Mouse (Mus musculus) liver, embryonic 14.5 days (tissue): ENCODE measurements around the gene Coro1c. TPM values are rescaled to one million over a fixed set of nuclear protein-coding genes. Genes with fewer than 3 reads are reported as not detected.

Experiments used
- ATAC-seq: fragments of 200-750 bp; cut with Nextera tagmentation; 2 replicates; pipeline ENCODE4 v1.8.0; 2017; ENCODE audit warnings: moderate number of reproducible peaks, mild to moderate bottlenecking, moderate library complexity; ENCODE audit not compliant: insufficient read depth
- DNase-seq, 3 experiments: peaks; one replicate each; pipeline ENCODE4 v3.0.0-alpha.2; 2012 to 2013; ENCODE audit warnings: low read depth in 3 of 3, low spot score in 3 of 3
- H3K27ac ChIP-seq: fragments of 300-500 bp; sonication (generic); 2 replicates; pipeline ENCODE4 v1.5.1; 2014; ENCODE audit warnings: moderate library complexity, mild to moderate bottlenecking, control low read depth, inconsistent platforms
- H3K27me3 ChIP-seq: fragments of 300-500 bp; sonication (generic); 2 replicates; pipeline ENCODE4 v1.6.1; 2014; ENCODE audit warnings: mild to moderate bottlenecking, low read length, moderate library complexity; ENCODE audit not compliant: control insufficient read depth, insufficient read depth
- H3K36me3 ChIP-seq: fragments of 300-500 bp; sonication (generic); replicated peaks from 2 replicates; pipeline ENCODE4 v1.6.1; 2014; ENCODE audit warnings: low read depth; ENCODE audit not compliant: control insufficient read depth, insufficient read depth
- H3K4me1 ChIP-seq, 2 experiments: fragments of 200-500 bp in 1 of 2; fragments of 300-500 bp in 1 of 2; sonication (generic) in 1 of 2; replicated peaks; 2 replicates each; pipeline ENCODE4 v1.6.1; 2012 to 2014; ENCODE audit warnings: antibody characterized with exemption in 1 of 2, inconsistent platforms in 1 of 2, low read length in 1 of 2; ENCODE audit not compliant: control insufficient read depth in 2 of 2, insufficient read depth in 2 of 2
- H3K4me2 ChIP-seq: fragments of 300-500 bp; sonication (generic); 2 replicates; pipeline ENCODE4 v1.6.1; 2014; ENCODE audit warnings: low read depth, mild to moderate bottlenecking, control low read depth, moderate library complexity
- H3K4me3 ChIP-seq, 2 experiments: fragments of 200-500 bp in 1 of 2; fragments of 300-500 bp in 1 of 2; sonication (generic) in 1 of 2; 2 replicates each; pipeline ENCODE4 v1.5.1; 2012 to 2014; ENCODE audit warnings: low read depth in 2 of 2, low read length in 2 of 2, mild to moderate bottlenecking in 2 of 2, control low read depth in 1 of 2, inconsistent platforms in 1 of 2, moderate library complexity in 1 of 2; ENCODE audit not compliant: insufficient read depth in 1 of 2
- H3K9ac ChIP-seq: fragments of 300-500 bp; sonication (generic); replicated peaks from 2 replicates; pipeline ENCODE4 v1.6.1; 2014; ENCODE audit warnings: mild to moderate bottlenecking, control low read depth, moderate library complexity
- H3K9me3 ChIP-seq: fragments of 300-500 bp; sonication (generic); 2 replicates; pipeline ENCODE4 v1.6.1; 2016; ENCODE audit warnings: low read length, mixed read lengths; ENCODE audit not compliant: control insufficient read depth
- CTCF ChIP-seq: IDR thresholded peaks from 2 replicates; pipeline ENCODE4 v1.5.1; 2016; ENCODE audit warnings: antibody characterized with exemption, low read depth, control low read depth
- EP300 ChIP-seq: IDR thresholded peaks from 2 replicates; pipeline ENCODE4 v1.6.1; 2016; ENCODE audit warnings: antibody characterized with exemption, low read depth
- WGBS: fragments of 180-500 bp; shearing (Covaris S2); extraction: QIAGEN DNeasy Blood & Tissue Kit; methylation state at CpG from one replicate; pipeline ENCODE4 v1.1.7; 2014; ENCODE audit not compliant: insufficient replicate concordance; 5-methylcytosine and 5-hydroxymethylcytosine counted together
- polyA plus RNA-seq, 2 experiments: library from polyadenylated mRNA; depleted of rRNA in 1 of 2; stranded (reverse) in 1 of 2; unstranded in 1 of 2; fragments of >200 nt; fragmentation: Nextera tagmentation in 1 of 2; extraction: Ambion mirVana in 1 of 2; gene quantifications; 2 replicates each; pipeline versions ENCODE4 v1.2.1 to v1.2.3; 2012 to 2014

Coro1c gene
- polyA plus RNA-seq, 2 experiments, result 26.2 to 35.6 TPM

GRCm38 (mm10) chr5:113869132-113869531 is 39.4 kb downstream of the Coro1c start:
- Histone ChIP-seq H3K9ac (no peak overlapping the region), H3K9me3 (no peaks in the 10 kb centered on the region), H3K27me3 (no peaks in the 10 kb centered on the region), H3K4me3 (no peak overlapping the region), H3K4me2 (no peak overlapping the region), H3K36me3 (peaks cover under 1% of the 10 kb centered on the region; the same call in 1 of the 2 replicates), H3K4me1 (peaks cover 0 to 32% of the 10 kb centered on the region in 2 experiments; a peak in 3 of 4 replicates), H3K27ac (no peak overlapping the region)
- DNase-seq, result no peak
- no peak for ATAC-seq
- 67% methylated on average over 11 of the region's 11 CpGs for WGBS
- TF ChIP-seq EP300 (no peak), CTCF (no peak)

GRCm38 (mm10) chr5:113864992-113865391 is 43.6 kb downstream of the Coro1c start:
- no peak overlapping the region for H3K27ac ChIP-seq
- no peak overlapping the region for H3K4me2 ChIP-seq
- DNase-seq, result no peak
- no peaks in the 10 kb centered on the region for H3K27me3 ChIP-seq
- no peak overlapping the region for H3K9ac ChIP-seq
- no peaks in the 10 kb centered on the region for H3K9me3 ChIP-seq
- no peak overlapping the region for H3K4me3 ChIP-seq
- peak; percentile 62; the same call in 1 of the 2 replicates for ATAC-seq
- H3K4me1 ChIP-seq, result peaks cover 0 to 11% of the 10 kb centered on the region in 2 experiments; a peak in 2 of 4 replicates
- WGBS, result 59% methylated on average over 6 of the region's 6 CpGs
- H3K36me3 ChIP-seq, result peaks cover 5% of the 10 kb centered on the region; the same call in 1 of the 2 replicates
- TF ChIP-seq CTCF, result no peak
- TF ChIP-seq EP300, result 0 out of 2 replicates have a peak, but pooled peaks have one; percentile 50

GRCm38 (mm10) chr5:113863994-113864393 is 44.6 kb downstream of the Coro1c start:
- H3K36me3 ChIP-seq, result peaks cover 5% of the 10 kb centered on the region; the same call in 1 of the 2 replicates

GRCm38 (mm10) chr5:113862418-113862817 is 46.1 kb downstream of the Coro1c start:
- no peak for TF ChIP-seq EP300
- TF ChIP-seq CTCF, result no peak
- Histone ChIP-seq H3K27me3 (no peaks in the 10 kb centered on the region), H3K9ac (no peak overlapping the region), H3K4me2 (no peak overlapping the region), H3K4me3 (no peak overlapping the region), H3K9me3 (no peaks in the 10 kb centered on the region), H3K27ac (no peak overlapping the region), H3K36me3 (peaks cover 5% of the 10 kb centered on the region; the same call in 1 of the 2 replicates), H3K4me1 (peaks cover 0 to 17% of the 10 kb centered on the region in 2 experiments; a peak in 3 of 4 replicates)
- WGBS, result 71% methylated on average over 4 of the region's 4 CpGs
- no peak for DNase-seq
- no peak for ATAC-seq

More at GRCm38 (mm10) chr5:113863994-113864393, 44.6 kb downstream of the Coro1c start:
- H3K27ac ChIP-seq, result no peak overlapping the region
- DNase-seq, result no peak
- H3K27me3 ChIP-seq, result no peaks in the 10 kb centered on the region
- WGBS, result 89% methylated on average over 12 of the region's 12 CpGs
- no peaks in the 10 kb centered on the region for H3K9me3 ChIP-seq
- TF ChIP-seq EP300, result no peak
- no peak for TF ChIP-seq CTCF
- H3K4me3 ChIP-seq, result no peak overlapping the region
- no peak overlapping the region for H3K4me2 ChIP-seq
- H3K4me1 ChIP-seq, result peaks cover 0 to 15% of the 10 kb centered on the region in 2 experiments; a peak in 3 of 4 replicates
- H3K9ac ChIP-seq, result no peak overlapping the region
- no peak for ATAC-seq

DNA sequence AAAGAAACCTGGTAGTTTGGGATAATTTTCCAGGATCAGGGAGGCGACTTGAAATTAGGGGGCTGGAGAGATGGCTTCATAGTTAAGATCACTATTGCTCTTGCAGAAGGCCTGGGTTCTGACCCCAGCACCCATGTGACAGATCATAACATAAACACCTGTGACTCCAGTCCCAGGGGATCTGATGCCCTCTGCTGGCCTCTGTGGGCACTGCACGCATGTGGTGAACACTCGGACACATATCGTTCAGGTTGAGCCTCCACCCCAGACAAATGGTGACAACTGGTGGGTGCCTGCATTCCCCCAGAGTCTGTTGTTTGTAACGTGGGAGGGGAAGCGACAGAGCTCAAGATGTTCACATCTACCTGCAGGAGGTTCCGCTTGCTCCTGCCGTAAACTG is 47.3 kb downstream of the Coro1c start:
- H3K4me3 ChIP-seq, result no peak overlapping the region
- WGBS, result 83% methylated on average over 8 of the region's 8 CpGs
- no peaks in the 10 kb centered on the region for H3K27me3 ChIP-seq
- peaks cover 5% of the 10 kb centered on the region; the same call in 1 of the 2 replicates for H3K36me3 ChIP-seq
- no peak overlapping the region for H3K4me2 ChIP-seq
- H3K9ac ChIP-seq, result no peak overlapping the region
- no peaks in the 10 kb centered on the region for H3K9me3 ChIP-seq
- ATAC-seq (no peak), DNase-seq (no peak)
- H3K27ac ChIP-seq, result no peak overlapping the region
- peaks cover 0 to 17% of the 10 kb centered on the region in 2 experiments; a peak in 3 of 4 replicates for H3K4me1 ChIP-seq
- TF ChIP-seq CTCF (peak; percentile 90), EP300 (no peak)
